Mouse (Mus musculus): Measurements from ENCODE around the gene Pde2a. TPM values are rescaled to one million over a fixed set of nuclear protein-coding genes. Genes with fewer than 3 reads are reported as not detected.

Gene Pde2a
- polyA plus RNA-seq, 1 experiment: 33.2 TPM

- Histone ChIP-seq H3K4me1 (ENCODE audit: control insufficient read depth, insufficient read depth, low read length) (peaks cover 8% of the 10 kb centered on the region), H3K4me3 (replicated peaks; ENCODE audit: control insufficient read depth, low read depth, low read length) (no peak overlapping the region), H3K27ac (ENCODE audit: control insufficient read depth, insufficient read depth, low read depth, low read length, poor library complexity) (no peak overlapping the region)
- TF ChIP-seq POLR2A (IDR thresholded peaks at IDR 0.05; ENCODE audit: borderline replicate concordance, control insufficient read depth, low read depth, low read length): no peak
- TF ChIP-seq CTCF (IDR thresholded peaks at IDR 0.05; ENCODE audit: control insufficient read depth, insufficient read depth, low read length): no peak
- 61% methylated on average over 10 of the region's 10 CpGs for WGBS
These were observed 51.4 kb downstream of the Pde2a start for GRCm38 (mm10) chr7:101472598-101473558.

- Histone ChIP-seq H3K4me3 (replicated peaks; ENCODE audit: control insufficient read depth, low read depth, low read length) (no peak overlapping the region), H3K4me1 (ENCODE audit: control insufficient read depth, insufficient read depth, low read length) (peaks cover 12% of the 10 kb centered on the region), H3K27ac (ENCODE audit: control insufficient read depth, insufficient read depth, low read depth, low read length, poor library complexity) (no peak overlapping the region)
- TF ChIP-seq CTCF (IDR thresholded peaks at IDR 0.05; ENCODE audit: control insufficient read depth, insufficient read depth, low read length): no peak
- TF ChIP-seq POLR2A (IDR thresholded peaks at IDR 0.05; ENCODE audit: borderline replicate concordance, control insufficient read depth, low read depth, low read length): no peak
- WGBS: 68% methylated on average over 5 of the region's 5 CpGs
These were observed 52.9 kb downstream of the Pde2a start for GRCm38 (mm10) chr7:101474399-101474811.

- peaks cover 11% of the 10 kb centered on the region for H3K4me1 ChIP-seq (ENCODE audit: control insufficient read depth, insufficient read depth, low read length)
- 49% methylated on average over 3 of the region's 3 CpGs for WGBS
- TF ChIP-seq CTCF (IDR thresholded peaks at IDR 0.05; ENCODE audit: control insufficient read depth, insufficient read depth, low read length) (no peak), POLR2A (IDR thresholded peaks at IDR 0.05; ENCODE audit: borderline replicate concordance, control insufficient read depth, low read depth, low read length) (no peak)
- no peak overlapping the region for H3K4me3 ChIP-seq (replicated peaks; ENCODE audit: control insufficient read depth, low read depth, low read length)
- no peak overlapping the region for H3K27ac ChIP-seq (ENCODE audit: control insufficient read depth, insufficient read depth, low read depth, low read length, poor library complexity)
These were observed 54.5 kb downstream of the Pde2a start for GRCm38 (mm10) chr7:101476028-101476427.

GRCm38 (mm10) chr7:101476493-101476892, 55.0 kb downstream of the Pde2a start:
- Histone ChIP-seq H3K4me3 (replicated peaks; ENCODE audit: control insufficient read depth, low read depth, low read length) (no peak overlapping the region), H3K4me1 (ENCODE audit: control insufficient read depth, insufficient read depth, low read length) (peaks cover 9% of the 10 kb centered on the region), H3K27ac (ENCODE audit: control insufficient read depth, insufficient read depth, low read depth, low read length, poor library complexity) (peak overlapping the region; percentile 3; the same call in 1 of the 2 replicates)
- WGBS: 66% methylated on average over 4 of the region's 4 CpGs
- no peak for TF ChIP-seq CTCF (IDR thresholded peaks at IDR 0.05; ENCODE audit: control insufficient read depth, insufficient read depth, low read length)
- TF ChIP-seq POLR2A (IDR thresholded peaks at IDR 0.05; ENCODE audit: borderline replicate concordance, control insufficient read depth, low read depth, low read length): no peak

GRCm38 (mm10) chr7:101477200-101477599, 55.7 kb downstream of the Pde2a start:
- no peak overlapping the region for H3K27ac ChIP-seq (ENCODE audit: control insufficient read depth, insufficient read depth, low read depth, low read length, poor library complexity)
- 74% methylated on average over 5 of the region's 5 CpGs for WGBS
- TF ChIP-seq POLR2A (IDR thresholded peaks at IDR 0.05; ENCODE audit: borderline replicate concordance, control insufficient read depth, low read depth, low read length) (no peak), CTCF (IDR thresholded peaks at IDR 0.05; ENCODE audit: control insufficient read depth, insufficient read depth, low read length) (no peak)
- H3K4me3 ChIP-seq (replicated peaks; ENCODE audit: control insufficient read depth, low read depth, low read length): no peak overlapping the region
- peaks cover 9% of the 10 kb centered on the region for H3K4me1 ChIP-seq (ENCODE audit: control insufficient read depth, insufficient read depth, low read length)

- 41% methylated on average over 5 of the region's 5 CpGs for WGBS
- TF ChIP-seq POLR2A (IDR thresholded peaks at IDR 0.05; ENCODE audit: borderline replicate concordance, control insufficient read depth, low read depth, low read length) (no peak), CTCF (IDR thresholded peaks at IDR 0.05; ENCODE audit: control insufficient read depth, insufficient read depth, low read length) (no peak)
- H3K4me3 ChIP-seq (replicated peaks; ENCODE audit: control insufficient read depth, low read depth, low read length): no peak overlapping the region
- peaks cover 12% of the 10 kb centered on the region for H3K4me1 ChIP-seq (ENCODE audit: control insufficient read depth, insufficient read depth, low read length)
- peak overlapping the region; percentile 44; the same call in 1 of the 2 replicates for H3K27ac ChIP-seq (ENCODE audit: control insufficient read depth, insufficient read depth, low read depth, low read length, poor library complexity)
These were observed 56.6 kb downstream of the Pde2a start for GRCm38 (mm10) chr7:101478099-101478498.

- Histone ChIP-seq H3K4me3 (replicated peaks; ENCODE audit: control insufficient read depth, low read depth, low read length) (no peak overlapping the region), H3K4me1 (ENCODE audit: control insufficient read depth, insufficient read depth, low read length) (peaks cover 10% of the 10 kb centered on the region), H3K27ac (ENCODE audit: control insufficient read depth, insufficient read depth, low read depth, low read length, poor library complexity) (no peak overlapping the region)
- TF ChIP-seq CTCF (IDR thresholded peaks at IDR 0.05; ENCODE audit: control insufficient read depth, insufficient read depth, low read length) (no peak), POLR2A (IDR thresholded peaks at IDR 0.05; ENCODE audit: borderline replicate concordance, control insufficient read depth, low read depth, low read length) (no peak)
- 75% methylated on average over 4 of the region's 4 CpGs for WGBS
These were observed 58.4 kb downstream of the Pde2a start for GRCm38 (mm10) chr7:101479841-101480240.

- no peak overlapping the region for H3K27ac ChIP-seq (ENCODE audit: control insufficient read depth, insufficient read depth, low read depth, low read length, poor library complexity)
- 69% methylated on average over 6 of the region's 6 CpGs for WGBS
- TF ChIP-seq POLR2A (IDR thresholded peaks at IDR 0.05; ENCODE audit: borderline replicate concordance, control insufficient read depth, low read depth, low read length) (no peak), CTCF (IDR thresholded peaks at IDR 0.05; ENCODE audit: control insufficient read depth, insufficient read depth, low read length) (no peak)
These were observed 59.2 kb downstream of the Pde2a start for GRCm38 (mm10) chr7:101480671-101481070.

More at GRCm38 (mm10) chr7:101480671-101481070, 59.2 kb downstream of the Pde2a start:
- H3K4me3 ChIP-seq (replicated peaks; ENCODE audit: control insufficient read depth, low read depth, low read length): no peak overlapping the region
- peaks cover 8% of the 10 kb centered on the region for H3K4me1 ChIP-seq (ENCODE audit: control insufficient read depth, insufficient read depth, low read length)
